Mouse (Mus musculus): ENCODE data around the gene Slitrk4.

Slitrk4 gene

GRCm38 (mm10) chrX:64276290-64277125 lies at the start of gene Slitrk4:
TSS of gene Slitrk4 (minus strand) at chrX:64276996.
- DNase-seq (ENCODE audit: low read depth in 1 of 2, low spot score in 2 of 2), result no peak

GRCm38 (mm10) chrX:64319501-64319900 lies 42.7 kb upstream of the Slitrk4 start:
- DNase-seq (ENCODE audit: low read depth in 1 of 2, low spot score in 2 of 2), result no peak

GRCm38 (mm10) chrX:64277991-64278301 lies 1.1 kb upstream of the Slitrk4 start:
- DNase-seq (ENCODE audit: low read depth in 1 of 2, low spot score in 2 of 2), result no peak

- no peak for DNase-seq (ENCODE audit: low read depth in 1 of 2, low spot score in 2 of 2)
Observed at GRCm38 (mm10) chrX:64277126-64277990, 562 bp upstream of the Slitrk4 start.

- no peak for DNase-seq (ENCODE audit: low read depth in 1 of 2, low spot score in 2 of 2)
Observed at GRCm38 (mm10) chrX:64275501-64276289, 1.1 kb downstream of the Slitrk4 start.

GRCm38 (mm10) chrX:64263481-64263880 lies 13.3 kb downstream of the Slitrk4 start:
- DNase-seq (ENCODE audit: low read depth in 1 of 2, low spot score in 2 of 2), result no peak

Data from monocyte, adult 2 months (primary cell).